Mouse (Mus musculus): ENCODE measurements around the gene Dqx1.

GRCm38 (mm10) chr6:83020836-83021593 lies 36.6 kb upstream of the Dqx1 start:
- no peak for TF ChIP-seq CTCF (IDR thresholded peaks at IDR 0.05; ENCODE audit: control insufficient read depth, insufficient read depth, insufficient read length)
- no peak for TF ChIP-seq MAX (IDR thresholded peaks at IDR 0.05)

All from C2C12 (cell line).